Mouse (Mus musculus) embryonic facial prominence, embryonic 12.5 days (tissue): ENCODE measurements around the gene Pam. TPM values are rescaled to one million over a fixed set of nuclear protein-coding genes. Genes with fewer than 3 reads are reported as not detected.

Experiments used
- ATAC-seq: fragments of 200-750 bp; cut with Nextera tagmentation; 2 replicates; pipeline ENCODE4 v1.8.0; 2017; ENCODE audit not compliant: insufficient number of reproducible peaks, insufficient read depth, low FRiP score, low TSS enrichment
- H3K27ac ChIP-seq: fragments of 300-500 bp; sonication (generic); 2 replicates; pipeline ENCODE4 v1.5.1; 2016; ENCODE audit warnings: mild to moderate bottlenecking
- H3K27me3 ChIP-seq: fragments of 300-500 bp; sonication (generic); 2 replicates; pipeline ENCODE4 v1.6.1; 2016; ENCODE audit warnings: mild to moderate bottlenecking, moderate library complexity
- H3K36me3 ChIP-seq: fragments of 300-500 bp; sonication (generic); 2 replicates; pipeline ENCODE4 v1.6.1; 2016; ENCODE audit warnings: mild to moderate bottlenecking
- H3K4me1 ChIP-seq: fragments of 300-500 bp; sonication (generic); 2 replicates; pipeline ENCODE4 v1.6.1; 2016
- H3K4me2 ChIP-seq: fragments of 300-500 bp; sonication (generic); replicated peaks from 2 replicates; pipeline ENCODE4 v1.6.1; 2016; ENCODE audit warnings: mild to moderate bottlenecking, moderate library complexity
- H3K4me3 ChIP-seq: fragments of 300-500 bp; sonication (generic); 2 replicates; pipeline ENCODE4 v1.5.1; 2016; ENCODE audit warnings: mild to moderate bottlenecking
- H3K9ac ChIP-seq: fragments of 300-500 bp; sonication (generic); 2 replicates; pipeline ENCODE4 v1.6.1; 2016; ENCODE audit warnings: mild to moderate bottlenecking, moderate library complexity
- H3K9me3 ChIP-seq: fragments of 300-500 bp; sonication (generic); 2 replicates; pipeline ENCODE4 v1.6.1; 2016; ENCODE audit warnings: mild to moderate bottlenecking, moderate library complexity
- WGBS: fragments of 180-500 bp; shearing (Covaris S2); methylation state at CpG from one replicate; pipeline ENCODE4 v1.1.7; 2016; 5-methylcytosine and 5-hydroxymethylcytosine counted together
- polyA plus RNA-seq: library from polyadenylated mRNA; unstranded; fragments of >200 nt; fragmentation: Nextera tagmentation; extraction: Ambion mirVana; gene quantifications from 2 replicates; pipeline ENCODE4 v1.2.1, GENCODE M21; 2016

The Pam gene
- 32.8 and 35.6 TPM in 2 replicates for polyA plus RNA-seq

DNA sequence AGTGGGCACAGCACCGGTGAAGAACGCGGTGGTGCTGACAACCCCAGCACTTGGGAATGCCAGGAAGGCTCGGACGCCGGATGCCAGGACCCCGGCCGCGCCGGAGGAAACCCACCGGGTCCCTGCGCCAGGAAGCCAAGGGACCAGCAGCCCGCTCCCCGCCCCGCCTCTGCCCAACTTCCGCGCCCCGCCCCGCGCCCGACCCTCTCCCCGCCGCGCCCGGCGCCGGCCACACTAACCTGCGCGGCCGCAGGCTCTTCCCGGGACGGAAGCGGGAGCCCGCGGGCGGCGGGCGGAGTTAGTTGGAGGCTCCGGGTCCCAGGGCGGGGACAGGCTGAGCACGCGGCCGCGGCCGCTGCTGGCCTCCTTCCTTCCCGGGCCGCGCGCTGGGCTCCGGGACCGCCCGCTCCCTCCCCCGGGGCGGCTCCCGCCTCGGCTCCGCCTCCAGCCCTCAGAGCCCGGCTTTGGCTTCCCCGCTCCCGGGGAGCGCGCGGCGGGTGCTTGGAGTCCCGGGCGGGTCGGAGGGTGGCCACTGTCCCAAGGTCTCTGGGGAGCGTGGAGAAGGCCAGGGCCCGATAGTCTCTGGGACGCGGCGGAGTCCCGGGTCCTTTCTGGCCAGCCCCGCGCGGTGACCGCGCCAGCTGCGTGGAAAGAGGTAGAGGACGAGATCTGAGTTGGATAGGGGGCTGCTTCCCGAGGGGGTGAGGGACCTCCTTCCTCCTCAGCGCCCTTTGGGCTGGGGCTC is at the start of gene Pam:
Pam (minus strand) TSS at position 401 of the 745 bp plus-strand sequence.
- Histone ChIP-seq H3K36me3 (no peaks in the 10 kb centered on the region), H3K4me2 (peak within 1 kb of the TSS; percentile 75), H3K27ac (peak within 1 kb of the TSS; percentile 74), H3K4me3 (peak within 1 kb of the TSS; percentile 71), H3K9me3 (no peaks in the 10 kb centered on the region), H3K27me3 (no peaks in the 10 kb centered on the region), H3K9ac (peak within 1 kb of the TSS; percentile 69), H3K4me1 (peaks cover 4% of the 10 kb centered on the region; the same call in 1 of the 2 replicates)
- WGBS = under 1% methylated on average over 79 of the region's 82 CpGs
- peak; percentile 93 for ATAC-seq

DNA sequence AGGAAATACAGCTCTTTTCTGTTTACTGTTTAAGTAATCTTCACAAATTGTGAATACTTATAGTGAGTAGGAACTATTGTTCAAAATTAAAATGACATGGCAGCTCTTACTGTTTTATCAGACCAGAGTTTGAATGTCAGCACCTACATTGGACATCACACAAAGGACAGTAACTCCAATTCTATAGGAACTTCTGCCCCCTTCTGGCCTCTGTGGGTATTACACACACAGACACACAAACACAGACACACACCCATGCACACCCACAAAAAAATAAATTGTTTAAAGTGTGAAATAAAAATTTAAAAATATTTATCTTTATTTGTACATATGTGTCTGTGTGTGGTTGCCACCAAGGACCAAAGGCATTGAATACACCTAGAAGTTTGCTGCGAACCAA is 49.4 kb upstream of the Pam start:
- Histone ChIP-seq H3K27me3 (no peaks in the 10 kb centered on the region), H3K4me1 (no peaks in the 10 kb centered on the region), H3K9ac (no peak overlapping the region), H3K36me3 (no peaks in the 10 kb centered on the region), H3K4me3 (no peak overlapping the region), H3K9me3 (0 out of 2 replicates have a peak, but pooled peaks cover 3% of the 10 kb centered on the region), H3K4me2 (no peak overlapping the region), H3K27ac (no peak overlapping the region)
- WGBS = 100% methylated on average over 1 of the region's 1 CpGs
- no peak for ATAC-seq

DNA sequence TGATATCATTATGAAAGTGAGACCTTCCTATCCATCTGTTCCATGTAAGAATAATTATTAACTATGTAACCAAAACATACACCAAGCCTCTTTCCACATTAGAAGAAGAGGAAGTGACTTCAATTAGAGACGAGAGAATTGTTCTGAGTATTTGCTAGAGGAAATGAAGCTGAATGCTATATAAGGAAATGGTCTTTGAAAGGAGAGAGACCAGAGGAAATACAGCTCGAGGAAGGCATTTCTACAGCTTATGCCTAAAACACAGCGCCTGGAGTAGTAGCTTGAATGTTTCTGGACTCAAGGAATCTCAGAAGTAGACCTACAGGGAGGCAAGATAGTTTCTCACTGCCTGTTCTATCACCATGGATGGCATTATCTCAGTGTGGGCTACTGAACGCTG is 35.8 kb upstream of the Pam start:
- Histone ChIP-seq H3K4me3 (no peak overlapping the region), H3K36me3 (no peaks in the 10 kb centered on the region), H3K27ac (no peak overlapping the region), H3K27me3 (no peaks in the 10 kb centered on the region), H3K9me3 (no peaks in the 10 kb centered on the region), H3K9ac (no peak overlapping the region), H3K4me1 (no peaks in the 10 kb centered on the region), H3K4me2 (no peak overlapping the region)
- WGBS = 71% methylated on average over 4 of the region's 4 CpGs
- no peak for ATAC-seq

DNA sequence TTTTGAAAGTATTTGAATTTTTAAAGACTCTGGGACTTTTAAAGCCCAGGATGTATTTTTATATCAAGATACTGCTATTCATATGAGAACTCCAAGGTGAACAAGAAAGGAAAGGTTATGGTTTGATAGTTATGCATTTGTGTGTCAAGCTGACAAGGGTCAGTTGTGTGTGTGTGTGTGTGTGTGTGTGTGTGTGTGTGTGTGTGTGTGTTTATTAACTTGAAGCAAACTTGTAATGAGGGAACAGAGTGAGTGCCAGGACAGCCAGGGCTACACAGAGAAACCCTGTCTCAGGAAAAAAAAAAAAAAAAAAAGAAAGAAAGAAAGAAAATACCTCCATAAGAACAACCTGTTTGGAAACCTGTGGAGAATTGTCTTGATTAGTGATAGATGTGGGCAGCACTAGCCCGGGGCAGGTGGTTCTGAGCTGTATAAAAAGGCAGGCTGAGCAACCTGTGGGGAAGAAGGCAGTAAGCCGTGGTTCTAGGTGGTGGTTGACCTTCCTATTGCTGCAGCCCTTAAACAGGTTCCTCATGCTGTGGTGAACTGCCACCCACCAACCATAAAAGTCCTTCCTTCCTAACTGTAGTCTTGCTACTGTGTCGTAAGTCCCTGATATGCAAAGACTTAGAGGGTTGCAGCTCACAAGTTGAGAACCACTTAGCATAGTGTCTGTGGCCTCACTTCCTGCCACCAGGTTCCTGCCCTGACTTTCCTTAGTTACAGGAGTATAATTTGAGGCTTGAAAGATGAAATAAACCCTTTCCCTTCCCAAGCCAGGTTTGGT is 34.3 kb upstream of the Pam start:
- no peak overlapping the region for H3K9ac ChIP-seq
- H3K4me3 ChIP-seq = no peak overlapping the region
- H3K36me3 ChIP-seq = no peaks in the 10 kb centered on the region
- no peak overlapping the region for H3K4me2 ChIP-seq
- ATAC-seq = no peak
- H3K27me3 ChIP-seq = no peaks in the 10 kb centered on the region
- H3K4me1 ChIP-seq = no peaks in the 10 kb centered on the region
- no peaks in the 10 kb centered on the region for H3K9me3 ChIP-seq
- no peak overlapping the region for H3K27ac ChIP-seq
- WGBS = 83% methylated on average over 3 of the region's 3 CpGs

DNA sequence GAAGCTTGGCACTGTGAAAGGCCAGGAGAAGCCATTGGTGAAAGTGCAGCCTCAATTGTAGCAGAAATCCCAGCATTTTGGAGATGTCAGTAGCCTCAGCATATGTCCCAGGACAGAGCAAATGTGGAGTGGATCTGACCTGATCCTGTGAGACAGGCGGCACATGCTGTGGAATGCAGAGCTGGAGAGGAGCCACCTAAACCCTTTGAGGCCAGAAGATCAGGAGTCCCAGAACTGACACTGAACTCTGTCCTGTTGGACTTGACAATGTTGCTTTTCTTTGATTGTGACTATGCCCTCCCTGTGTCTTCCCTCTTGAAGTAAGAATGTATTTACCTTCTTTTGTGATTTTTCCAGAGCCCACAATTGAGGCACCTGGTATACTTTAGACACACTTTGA is 33.7 kb upstream of the Pam start:
- H3K36me3 ChIP-seq = no peaks in the 10 kb centered on the region
- no peaks in the 10 kb centered on the region for H3K27me3 ChIP-seq
- no peaks in the 10 kb centered on the region for H3K9me3 ChIP-seq
- H3K27ac ChIP-seq = no peak overlapping the region
- H3K4me1 ChIP-seq = no peaks in the 10 kb centered on the region
- no peak overlapping the region for H3K4me2 ChIP-seq
- no peak overlapping the region for H3K4me3 ChIP-seq
- WGBS = 73% methylated on average over 1 of the region's 1 CpGs
- no peak for ATAC-seq
- no peak overlapping the region for H3K9ac ChIP-seq

DNA sequence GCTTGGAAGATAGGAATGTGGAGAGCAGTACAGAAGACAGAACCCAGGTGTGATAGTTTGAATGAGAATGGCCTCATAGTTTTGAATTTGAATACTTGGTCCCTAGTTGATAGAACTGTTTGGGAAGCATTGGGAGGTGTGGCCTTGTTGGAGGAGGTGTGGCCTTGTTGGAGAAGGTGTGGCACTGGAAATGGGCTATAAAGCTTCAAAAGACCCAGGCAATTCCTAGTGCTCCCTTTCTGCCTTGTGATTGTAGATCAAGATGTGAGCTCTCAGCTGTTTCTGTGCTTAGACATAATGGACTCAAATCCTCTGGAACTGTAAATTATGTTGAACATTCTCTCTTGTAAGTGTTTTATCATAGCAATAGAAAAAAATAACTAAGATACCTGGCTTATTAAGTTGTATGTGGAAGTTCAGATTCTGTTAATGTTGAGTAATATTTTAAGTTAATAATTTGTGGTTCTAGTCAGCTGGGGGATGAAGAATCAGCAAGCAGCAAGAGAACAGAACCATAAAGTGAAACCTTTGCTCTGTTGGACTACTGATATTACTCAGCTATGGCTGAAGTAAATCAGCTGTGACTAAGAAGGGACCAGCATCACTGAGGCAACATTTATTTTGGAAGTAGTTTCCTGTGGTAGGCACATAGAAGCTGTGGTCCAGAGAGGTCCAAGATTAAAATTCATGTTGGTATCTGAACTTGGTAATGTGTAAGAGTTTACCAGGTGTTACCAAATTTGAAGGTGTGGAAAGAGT is 33.1 kb upstream of the Pam start:
- Histone ChIP-seq H3K9me3 (no peaks in the 10 kb centered on the region), H3K27ac (no peak overlapping the region), H3K4me1 (no peaks in the 10 kb centered on the region), H3K4me2 (no peak overlapping the region), H3K9ac (no peak overlapping the region), H3K4me3 (no peak overlapping the region), H3K27me3 (no peaks in the 10 kb centered on the region), H3K36me3 (no peaks in the 10 kb centered on the region)
- ATAC-seq = no peak

DNA sequence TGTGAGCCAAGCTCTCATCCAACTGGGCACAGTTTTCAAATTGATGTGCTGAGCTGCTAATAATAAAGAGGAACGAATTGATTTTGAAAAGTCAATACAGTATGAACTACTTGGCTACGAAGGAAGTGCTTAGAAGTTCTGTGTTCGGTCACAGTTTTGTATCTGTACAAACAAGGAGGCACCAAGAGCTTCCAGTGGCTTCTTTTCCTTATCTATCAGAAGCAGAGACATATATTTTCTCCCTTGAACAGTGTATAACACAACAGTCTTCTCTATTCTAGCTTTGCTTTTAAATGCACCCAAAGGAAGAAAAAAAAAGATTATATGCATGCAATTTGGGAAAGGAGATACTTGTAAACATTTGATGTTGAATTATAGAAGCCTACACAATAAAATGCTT is 30.8 kb upstream of the Pam start:
- no peak for ATAC-seq
- H3K27ac ChIP-seq = no peak overlapping the region
- WGBS = 79% methylated on average over 3 of the region's 3 CpGs

DNA sequence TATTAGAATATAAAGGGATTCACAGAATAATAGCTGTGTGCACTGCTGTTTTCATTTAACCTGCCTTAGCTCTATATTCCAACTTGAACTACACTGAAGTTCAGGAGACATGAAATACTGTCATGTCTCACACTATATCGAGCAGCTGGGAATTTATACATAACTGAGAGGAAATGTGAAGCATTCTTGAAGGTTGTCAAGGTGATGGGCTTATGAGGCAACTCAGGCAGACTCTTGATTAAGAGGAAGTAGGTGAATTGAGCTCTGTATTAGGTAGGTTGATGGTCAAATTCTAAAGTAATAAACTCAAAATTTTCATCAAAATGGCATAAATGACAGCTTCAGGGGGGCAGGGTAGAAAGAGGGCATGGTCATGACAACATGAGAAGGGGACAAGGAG is 29.3 kb upstream of the Pam start:
- no peak overlapping the region for H3K4me2 ChIP-seq
- H3K4me1 ChIP-seq = no peaks in the 10 kb centered on the region
- no peak overlapping the region for H3K9ac ChIP-seq
- no peak overlapping the region for H3K4me3 ChIP-seq
- H3K27ac ChIP-seq = no peak overlapping the region
- H3K9me3 ChIP-seq = no peaks in the 10 kb centered on the region
- H3K27me3 ChIP-seq = no peaks in the 10 kb centered on the region
- 65% methylated on average over 1 of the region's 1 CpGs for WGBS
- no peaks in the 10 kb centered on the region for H3K36me3 ChIP-seq
- ATAC-seq = no peak

More for the DNA sequence above, 30.8 kb upstream of the Pam start:
- Histone ChIP-seq H3K27me3 (no peaks in the 10 kb centered on the region), H3K36me3 (no peaks in the 10 kb centered on the region), H3K4me2 (no peak overlapping the region), H3K9ac (no peak overlapping the region), H3K4me1 (no peaks in the 10 kb centered on the region), H3K9me3 (no peaks in the 10 kb centered on the region), H3K4me3 (no peak overlapping the region)

DNA sequence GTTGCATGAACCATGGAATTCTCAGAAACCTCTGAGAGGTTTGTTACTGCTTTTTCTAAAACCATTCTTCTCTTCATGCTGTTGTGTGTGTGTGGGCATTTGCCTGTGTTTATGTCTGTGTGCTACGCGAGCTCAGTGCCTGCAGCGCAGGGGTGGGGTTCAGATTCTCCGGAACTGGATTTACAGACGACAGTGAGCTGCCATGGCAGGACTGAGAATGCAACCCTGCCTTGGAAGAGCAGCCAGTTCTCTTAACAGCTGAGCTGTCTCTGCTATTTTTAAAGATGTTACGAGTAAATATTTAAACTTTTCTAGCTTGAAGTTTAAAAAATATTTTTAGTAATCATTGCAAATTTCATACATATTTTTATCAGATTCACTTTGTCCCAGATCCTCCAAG is 24.1 kb upstream of the Pam start:
- Histone ChIP-seq H3K4me1 (no peaks in the 10 kb centered on the region), H3K9me3 (no peaks in the 10 kb centered on the region), H3K4me3 (no peak overlapping the region), H3K27me3 (no peaks in the 10 kb centered on the region), H3K9ac (no peak overlapping the region), H3K27ac (no peak overlapping the region), H3K36me3 (no peaks in the 10 kb centered on the region), H3K4me2 (no peak overlapping the region)
- WGBS = 88% methylated on average over 6 of the region's 6 CpGs
- no peak for ATAC-seq

DNA sequence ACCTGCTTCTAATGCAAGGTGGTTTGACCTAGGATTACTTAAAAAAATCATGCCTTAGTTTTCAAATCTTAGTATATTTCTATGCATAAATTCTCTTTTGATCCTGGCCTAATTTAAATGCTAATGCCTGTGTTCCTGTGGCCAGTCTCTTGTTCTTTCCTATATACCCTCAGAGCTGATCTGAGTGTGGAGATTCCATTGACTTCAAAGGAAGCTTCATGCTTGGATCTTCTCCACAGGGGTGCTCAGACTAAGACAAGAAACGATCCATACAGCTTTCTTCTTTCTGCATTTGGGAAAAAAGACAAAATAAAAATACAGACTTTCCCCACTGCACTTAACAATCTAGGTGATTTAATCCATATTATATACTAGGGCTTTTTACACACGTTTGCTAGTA is 12.2 kb upstream of the Pam start:
- 37% methylated on average over 2 of the region's 2 CpGs for WGBS
- H3K9me3 ChIP-seq = no peaks in the 10 kb centered on the region
- no peak overlapping the region for H3K27ac ChIP-seq
- no peak overlapping the region for H3K4me2 ChIP-seq
- H3K9ac ChIP-seq = no peak overlapping the region
- no peaks in the 10 kb centered on the region for H3K27me3 ChIP-seq
- ATAC-seq = no peak
- no peaks in the 10 kb centered on the region for H3K36me3 ChIP-seq
- H3K4me1 ChIP-seq = no peaks in the 10 kb centered on the region
- no peak overlapping the region for H3K4me3 ChIP-seq

DNA sequence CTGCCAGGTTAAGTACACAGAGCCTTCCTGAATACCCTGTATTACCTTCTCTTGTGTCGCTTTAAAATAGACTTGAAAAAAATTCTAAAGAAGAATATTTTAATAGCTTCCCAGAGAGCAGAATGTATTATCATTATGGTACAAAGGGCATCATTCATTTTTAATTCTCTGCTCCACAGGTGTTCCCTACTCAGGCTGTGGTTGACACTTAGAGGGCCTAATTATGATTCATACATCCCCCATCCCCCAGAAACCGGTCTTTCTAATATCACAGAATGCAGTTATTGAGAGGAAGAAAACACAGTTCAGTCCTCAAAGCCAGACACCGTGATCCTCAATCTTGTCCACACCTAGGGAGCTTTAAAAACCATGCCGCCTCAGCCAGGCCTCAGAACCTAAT is 4.0 kb upstream of the Pam start:
- H3K4me3 ChIP-seq = no peak overlapping the region
- H3K9me3 ChIP-seq = no peaks in the 10 kb centered on the region
- peaks cover 4% of the 10 kb centered on the region; the same call in 1 of the 2 replicates for H3K4me1 ChIP-seq
- WGBS = 65% methylated on average over 4 of the region's 4 CpGs
- H3K27ac ChIP-seq = no peak overlapping the region
- H3K9ac ChIP-seq = no peak overlapping the region
- no peaks in the 10 kb centered on the region for H3K36me3 ChIP-seq
- no peak for ATAC-seq
- no peaks in the 10 kb centered on the region for H3K27me3 ChIP-seq
- no peak overlapping the region for H3K4me2 ChIP-seq
